Mouse (Mus musculus) embryo, embryonic 10 days (tissue): ENCODE measurements at regions not wholly inside any gene's neighbourhood (a gene's known extent, or its start where the extent isn't known, plus 50 kb on each side); places are given as distances from the start of the nearest gene placed in this dataset.

Experiments
- DNase-seq: peaks from one replicate; pipeline ENCODE4 v3.0.0-alpha.2; 2015; ENCODE audit warnings: low spot score

DNA sequence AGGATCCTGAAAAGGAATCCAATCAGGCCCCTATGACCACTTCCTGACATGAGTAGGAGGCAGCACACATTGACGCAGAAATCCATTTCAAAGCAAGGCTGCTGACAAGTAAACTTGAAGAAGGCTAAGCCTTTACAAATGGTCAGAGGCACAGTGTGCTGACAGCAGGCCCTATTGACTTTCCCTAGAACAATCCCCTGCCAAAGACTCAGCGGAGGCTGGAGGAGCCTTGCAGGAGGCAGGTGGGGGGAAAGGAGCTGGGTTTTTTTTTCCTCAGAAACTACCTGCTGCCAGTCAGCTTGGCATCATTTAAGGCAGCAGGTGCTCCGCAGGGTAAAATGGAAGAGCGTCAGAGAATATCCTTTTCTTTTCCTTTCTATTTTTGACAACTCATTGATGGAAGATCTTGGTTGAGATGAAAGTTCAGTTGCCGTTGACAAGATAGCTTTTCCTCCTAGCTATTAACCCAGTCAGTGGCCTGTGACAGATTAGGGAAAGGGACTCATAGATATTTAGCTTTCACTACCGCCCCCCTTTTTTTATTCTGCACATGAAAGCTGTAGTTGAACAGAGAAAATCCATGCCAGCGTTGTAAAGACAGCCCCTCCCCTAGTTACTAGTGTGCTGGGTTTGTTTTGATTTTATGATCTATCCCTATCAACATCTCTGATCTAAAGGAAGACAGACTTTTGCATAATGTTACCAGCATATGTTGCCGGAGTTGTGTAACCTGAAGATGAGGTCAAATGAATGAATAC, 210.6 kb downstream of the Csnka2ip start:
- DNase-seq = no peak

DNA sequence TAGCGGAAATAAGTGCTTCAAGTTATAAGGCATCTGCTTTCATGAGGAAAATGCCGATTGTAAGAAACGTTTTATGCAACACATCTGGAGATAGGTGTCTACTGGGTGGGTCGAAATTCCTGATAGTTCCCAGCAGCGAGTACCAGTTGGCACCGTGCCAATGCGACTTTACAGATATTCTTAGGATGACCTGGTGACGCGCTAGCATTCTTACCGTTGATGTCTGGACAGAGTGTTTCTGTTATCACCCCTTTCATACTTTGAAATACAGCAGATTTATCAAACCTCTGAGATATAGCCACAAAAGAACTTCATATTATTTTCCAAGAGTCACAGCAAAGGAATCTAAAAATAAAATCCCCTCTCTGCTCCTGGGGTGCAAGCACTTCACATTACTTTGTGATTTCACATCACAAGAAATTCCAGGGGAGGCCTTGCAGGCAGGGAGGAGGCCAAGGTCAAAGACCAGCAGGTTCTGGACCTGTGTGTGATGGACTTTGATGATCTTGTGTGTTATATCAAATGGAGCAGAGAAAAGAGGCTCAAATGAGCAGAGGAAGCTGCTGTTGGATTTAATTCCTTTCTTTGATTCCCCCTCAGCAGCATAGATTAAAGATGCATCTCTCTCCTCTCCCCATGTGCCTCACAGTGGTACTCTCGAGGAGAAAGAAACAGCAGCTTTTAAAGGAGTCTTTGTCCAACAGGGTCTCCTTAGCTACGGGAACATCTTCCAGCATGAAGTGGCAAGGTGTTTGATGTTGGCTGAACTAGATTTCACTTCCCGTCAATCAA, 233.4 kb downstream of the Csnka2ip start:
- DNase-seq = no peak

DNA sequence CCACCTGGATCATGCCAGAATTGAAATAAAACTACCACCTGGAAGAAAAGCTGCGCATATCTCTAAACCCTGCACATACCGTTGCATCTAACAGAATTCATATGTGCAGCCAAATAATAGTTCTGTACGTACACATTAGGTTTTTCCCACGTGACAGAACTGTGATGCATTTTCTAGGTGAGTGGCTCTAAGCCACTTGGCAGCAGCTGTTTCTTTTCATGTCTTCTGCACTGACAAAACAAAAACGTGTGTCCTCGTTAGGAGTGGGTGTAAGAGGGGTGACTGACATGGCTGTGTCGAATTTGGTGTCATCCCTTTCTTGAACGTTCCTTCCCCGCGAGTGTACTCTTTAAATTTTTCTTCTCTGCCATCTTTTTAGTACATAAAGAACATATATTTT, 254.3 kb downstream of the Csnka2ip start:
- DNase-seq = no peak

DNA sequence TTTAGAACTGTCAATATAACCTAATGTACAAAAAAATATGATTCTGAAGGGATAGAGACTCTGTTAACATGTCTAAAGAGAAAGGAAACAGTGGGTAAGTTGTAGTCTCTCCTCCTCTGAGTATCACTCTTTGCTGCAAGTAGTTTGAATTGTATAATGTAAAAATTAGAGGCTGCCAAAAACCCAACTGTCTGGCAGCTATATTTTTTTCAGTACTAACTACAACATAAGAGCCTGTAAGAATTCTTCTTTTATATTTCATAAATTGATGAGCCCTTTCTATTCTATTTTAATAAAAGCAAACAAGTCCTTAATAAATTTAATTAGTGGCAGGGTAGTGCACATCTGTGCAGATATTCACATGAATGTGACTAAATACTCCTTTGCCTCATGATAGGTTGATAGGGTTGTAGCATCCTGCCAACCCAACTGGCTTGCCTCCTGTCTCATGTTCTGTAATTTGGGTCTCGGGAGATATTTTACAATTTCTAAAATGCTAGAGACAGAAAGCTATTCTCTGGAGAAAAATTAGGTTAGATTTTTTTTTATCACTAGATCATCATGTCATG, 269.2 kb downstream of the Csnka2ip start:
- DNase-seq = no peak

DNA sequence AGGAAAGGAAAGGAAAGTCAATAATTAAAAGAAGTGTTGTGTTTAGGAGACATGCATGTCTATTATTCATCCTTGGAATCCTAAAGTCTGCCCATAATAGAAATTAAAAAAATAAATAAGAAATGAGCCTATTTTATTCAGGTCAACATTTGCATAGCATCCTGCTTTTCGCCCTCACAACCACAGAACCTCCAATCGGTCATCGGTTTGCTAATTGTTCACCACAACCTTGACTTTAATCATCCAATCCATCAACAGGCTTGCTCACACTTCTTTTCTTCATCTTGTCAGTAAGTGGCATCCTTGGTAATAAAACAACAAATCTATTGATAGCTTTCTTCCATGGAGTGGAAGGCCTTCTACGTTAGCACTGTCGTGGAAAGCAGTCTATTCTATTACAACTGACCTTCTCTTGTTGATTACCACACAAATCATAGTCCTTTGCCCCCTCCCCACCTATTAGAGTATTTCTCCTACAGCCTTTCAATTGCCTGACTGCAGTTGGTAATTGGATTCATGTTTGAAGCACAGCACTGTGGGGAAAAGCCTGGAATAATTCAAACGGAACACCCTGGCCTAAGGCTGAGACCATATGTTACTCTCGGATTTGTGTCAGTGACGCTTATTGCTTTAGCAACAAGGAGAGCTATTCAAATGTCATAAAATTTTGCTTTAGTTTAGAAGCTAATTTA, 269.9 kb downstream of the Csnka2ip start:
- DNase-seq = no peak

DNA sequence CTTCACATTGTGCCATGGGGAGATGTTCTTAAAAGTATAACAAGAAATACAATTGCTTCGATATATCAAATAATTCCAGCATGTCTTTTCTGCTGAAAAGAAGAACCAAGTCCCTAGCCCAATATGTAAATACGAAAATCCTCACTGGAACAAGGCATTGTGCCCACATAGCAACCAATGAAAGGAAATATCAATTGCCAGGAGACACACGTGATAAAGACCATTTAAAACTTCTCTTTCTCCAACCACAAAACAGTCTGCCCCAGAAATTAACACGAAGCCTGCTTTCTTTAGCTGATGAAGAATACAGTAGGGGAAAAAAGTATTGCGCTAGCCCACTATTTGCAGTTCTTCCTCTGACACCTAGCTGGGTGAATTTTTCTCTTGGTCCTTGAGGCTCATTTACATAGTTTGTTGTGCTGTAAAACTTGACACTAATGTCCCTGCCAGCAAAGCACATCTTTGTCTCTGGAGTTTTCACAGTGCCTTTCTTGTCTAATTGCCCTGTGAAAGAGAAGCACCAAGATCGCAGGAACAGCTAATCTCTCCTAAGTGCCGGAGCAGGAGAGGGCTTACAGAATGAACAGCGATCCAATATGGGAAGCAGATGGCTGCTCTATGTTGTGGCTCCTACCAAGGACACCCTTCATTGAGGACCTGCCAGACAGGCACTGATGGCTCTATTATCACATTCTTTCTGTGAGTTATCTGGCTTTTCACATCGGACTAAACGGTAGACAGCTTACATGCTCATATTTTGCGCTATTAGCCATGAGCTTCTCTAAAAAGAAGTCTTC, 272.7 kb downstream of the Csnka2ip start:
- no peak for DNase-seq

DNA sequence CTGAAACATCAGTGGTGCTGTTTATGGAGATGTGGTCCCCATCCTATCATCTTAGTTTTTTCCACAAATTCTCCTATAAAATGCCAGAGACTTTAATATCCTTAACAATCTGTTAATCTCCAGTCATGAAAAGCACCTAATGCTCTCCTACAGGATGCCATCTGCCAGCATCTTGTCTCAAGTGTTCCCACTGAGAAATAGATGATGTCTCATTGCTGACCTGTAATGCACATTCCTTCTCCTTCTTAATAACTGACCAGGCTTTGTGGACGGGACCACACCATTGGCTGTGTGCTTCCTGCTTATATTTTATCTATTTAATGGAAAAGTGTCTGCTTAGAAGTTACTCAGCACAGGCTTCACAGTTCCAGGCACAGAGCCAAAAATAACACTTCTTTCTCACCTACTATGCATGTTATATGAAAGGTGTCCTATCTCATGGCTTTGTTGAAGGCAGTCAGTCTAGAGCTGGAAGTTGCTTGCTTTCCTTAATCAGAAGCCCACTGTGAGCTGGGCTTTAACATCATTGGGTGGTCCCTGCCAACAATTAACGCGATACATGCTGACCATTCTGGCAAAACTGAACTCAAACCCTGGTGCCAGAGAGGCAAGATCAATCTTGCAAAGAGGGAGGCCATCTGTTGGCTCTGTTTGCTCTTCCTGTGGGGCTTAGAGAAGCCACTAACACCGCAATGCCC, 283.3 kb downstream of the Csnka2ip start:
- DNase-seq = no peak

DNA sequence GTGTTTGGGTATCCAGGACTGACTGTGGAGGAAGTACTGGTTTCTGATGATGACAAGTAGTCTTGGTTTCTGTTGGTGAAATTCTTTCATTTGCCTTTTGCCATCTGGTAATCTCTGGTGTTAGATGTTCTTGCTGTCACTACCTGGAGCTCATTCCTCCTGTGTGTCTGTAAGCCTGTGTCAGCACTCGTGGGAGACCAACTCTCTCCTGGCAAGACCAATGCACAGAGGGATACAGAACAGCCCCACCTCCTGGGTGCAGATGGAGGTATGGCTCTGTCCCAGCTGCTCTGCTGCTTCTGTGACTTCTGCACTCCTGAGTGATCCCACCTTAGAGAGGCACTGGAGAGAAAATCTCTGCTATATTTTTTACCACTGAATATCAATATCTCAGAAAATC, 285.4 kb downstream of the Csnka2ip start:
- DNase-seq = no peak

DNA sequence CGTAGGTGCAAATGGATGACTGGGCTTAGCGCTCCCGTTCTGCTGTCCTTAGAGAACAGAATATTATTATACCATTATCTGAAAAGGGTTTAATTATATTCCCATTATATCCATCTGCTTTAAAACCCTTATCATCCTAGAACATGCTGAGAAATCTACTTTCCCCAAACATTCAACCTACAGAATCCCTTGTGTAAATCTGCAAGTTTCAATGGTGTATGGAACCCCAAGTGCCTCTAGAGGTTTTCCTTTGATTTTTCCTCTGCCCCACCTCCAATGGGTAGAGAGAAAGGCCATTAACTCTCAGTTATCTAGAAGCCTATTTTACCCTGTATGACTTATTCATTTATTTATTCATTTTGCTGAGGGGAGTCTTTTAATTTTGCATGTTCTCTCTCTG, 308.7 kb downstream of the Csnka2ip start:
- DNase-seq = no peak

DNA sequence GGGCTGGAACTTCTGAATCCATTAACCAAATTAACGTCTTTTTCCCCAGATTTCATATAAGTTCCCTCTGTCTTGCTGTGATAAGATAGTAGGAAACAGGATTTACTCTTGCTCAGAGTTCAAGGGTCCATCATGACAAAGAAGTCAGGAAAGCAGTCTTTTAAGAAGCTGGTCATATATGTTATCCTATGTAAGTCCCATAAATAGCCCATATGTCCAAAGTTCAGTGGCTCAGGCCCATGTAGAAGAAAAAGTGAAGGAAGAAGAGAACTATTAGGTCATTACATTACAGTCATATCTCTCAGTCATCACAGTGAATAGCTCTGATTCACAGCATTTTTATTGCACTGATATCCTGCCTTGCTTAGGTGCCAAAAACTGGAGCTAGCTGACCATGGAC, 316.9 kb downstream of the Csnka2ip start:
- no peak for DNase-seq

DNA sequence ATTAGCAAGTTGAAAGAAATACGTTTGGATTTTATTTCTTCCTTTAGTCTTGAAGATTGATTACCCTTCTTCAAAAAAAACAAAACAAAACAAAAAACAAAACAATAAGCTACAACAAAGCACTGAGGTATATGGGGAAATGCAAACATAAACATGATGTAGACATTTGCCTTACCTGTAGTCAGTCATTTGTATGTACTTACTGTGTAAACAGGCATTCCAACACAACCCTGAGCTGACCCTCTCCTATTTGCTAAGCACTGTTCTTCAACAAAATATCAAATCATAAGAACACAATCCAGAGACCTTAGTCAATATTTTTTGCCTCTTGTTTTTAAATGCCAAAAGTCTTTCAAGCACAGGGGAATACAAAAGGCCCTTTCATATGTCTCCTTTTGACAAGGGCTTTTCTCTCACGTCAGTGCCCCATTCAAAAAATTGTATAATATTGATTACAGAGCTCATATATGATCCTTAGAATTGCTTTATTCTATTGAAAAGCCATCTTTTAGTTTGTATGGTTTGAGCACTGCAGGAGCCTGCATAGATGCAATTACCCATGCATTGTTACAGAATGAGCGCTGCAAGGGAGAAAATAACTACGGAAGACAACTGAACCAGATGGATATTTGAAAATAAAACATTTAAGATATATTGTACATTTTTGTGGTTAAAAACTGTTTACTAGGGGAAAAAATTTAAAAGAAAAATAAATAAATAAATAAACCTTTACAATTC, 326.2 kb downstream of the Csnka2ip start:
- DNase-seq = no peak

DNA sequence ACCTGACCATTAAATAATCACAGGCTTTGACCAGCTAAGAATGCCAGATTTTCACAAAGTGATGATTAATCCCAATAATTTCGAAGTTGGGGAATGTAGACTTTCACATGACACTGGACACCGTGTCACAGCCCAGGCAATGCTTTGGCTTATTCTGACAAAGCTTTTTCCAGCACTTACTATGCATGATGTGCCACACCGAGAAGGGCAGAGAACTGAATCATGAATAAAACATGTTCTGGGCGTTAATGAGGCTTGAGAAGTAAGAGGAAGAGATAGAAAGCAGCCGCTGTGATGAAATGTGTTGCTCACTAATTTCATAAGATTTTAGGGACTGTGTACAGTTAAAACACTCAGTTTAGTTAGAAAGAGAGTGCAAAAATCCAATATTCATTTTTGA, 326.8 kb downstream of the Csnka2ip start:
- DNase-seq = peak; percentile 22

DNA sequence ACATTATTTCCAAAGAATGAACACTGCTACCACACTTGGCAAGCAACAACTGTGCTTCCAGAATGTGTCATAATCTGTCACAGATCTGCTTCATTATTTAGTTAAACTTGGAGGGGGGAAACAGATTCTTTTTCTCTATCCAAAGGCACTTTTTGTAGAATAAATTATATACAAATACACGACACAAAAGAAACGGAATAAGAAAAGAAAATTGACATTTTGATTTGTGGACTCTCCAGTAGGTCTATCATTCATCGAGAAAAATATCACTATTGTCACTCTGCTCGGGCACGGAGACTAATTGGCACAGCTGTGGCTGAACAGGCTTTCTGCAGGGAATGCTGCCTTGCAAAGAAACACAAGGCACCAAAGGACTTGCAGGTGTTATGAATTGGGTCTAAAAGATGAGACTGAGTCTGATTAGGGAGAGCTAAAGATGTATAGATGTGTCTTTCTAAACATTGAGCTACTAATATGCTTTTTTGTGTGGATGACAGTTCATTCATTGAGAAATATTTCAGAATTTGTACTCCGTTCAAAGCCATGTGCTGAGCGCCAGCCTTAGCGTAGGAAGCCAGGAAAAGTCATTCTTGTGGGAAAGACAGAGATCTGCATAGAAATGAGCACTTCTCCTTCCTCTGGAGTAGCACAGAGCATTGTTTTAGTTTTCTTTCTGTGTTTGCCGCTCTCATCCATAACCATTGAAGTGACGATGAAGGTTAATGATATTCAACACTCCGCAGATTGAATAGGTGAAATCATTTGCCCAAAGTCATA, 337.1 kb downstream of the Csnka2ip start:
- no peak for DNase-seq

DNA sequence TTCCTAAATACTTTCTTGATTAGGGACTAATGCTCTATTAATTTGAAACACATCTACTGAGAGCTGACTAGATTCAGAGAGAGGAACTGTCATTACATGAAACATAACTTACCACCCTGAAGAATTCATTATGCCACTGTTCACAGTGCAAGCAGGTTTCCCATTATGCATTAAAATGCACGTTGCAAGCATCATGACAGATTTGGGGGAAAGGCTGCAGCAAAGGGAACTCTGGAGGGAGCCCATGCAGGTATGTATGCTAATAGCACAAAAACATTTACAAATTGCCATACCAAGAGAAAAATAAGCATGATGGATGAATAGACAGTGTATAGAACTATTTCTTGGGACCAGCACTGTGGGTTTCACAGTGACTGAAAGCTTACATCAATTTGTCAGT, 351.1 kb downstream of the Csnka2ip start:
- DNase-seq = no peak

DNA sequence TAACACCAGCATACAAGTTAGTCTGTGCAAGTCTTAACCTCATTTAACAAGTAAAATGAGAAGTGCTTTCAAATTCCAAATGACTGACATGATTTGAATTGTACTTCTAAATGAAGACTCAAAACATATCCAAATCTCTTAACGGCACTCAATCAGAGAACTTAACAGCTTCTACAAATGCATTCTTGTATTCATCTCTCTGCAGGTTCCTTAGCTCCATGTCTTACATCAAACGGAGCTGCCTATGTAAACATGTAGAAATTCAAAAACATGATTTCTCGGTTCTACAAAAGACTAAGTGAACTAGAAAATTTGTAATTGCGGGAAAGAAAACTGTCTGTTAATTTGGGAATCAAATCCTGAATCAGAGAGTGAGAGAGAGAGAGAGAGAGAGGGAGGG, 353.5 kb downstream of the Csnka2ip start:
- DNase-seq = no peak

DNA sequence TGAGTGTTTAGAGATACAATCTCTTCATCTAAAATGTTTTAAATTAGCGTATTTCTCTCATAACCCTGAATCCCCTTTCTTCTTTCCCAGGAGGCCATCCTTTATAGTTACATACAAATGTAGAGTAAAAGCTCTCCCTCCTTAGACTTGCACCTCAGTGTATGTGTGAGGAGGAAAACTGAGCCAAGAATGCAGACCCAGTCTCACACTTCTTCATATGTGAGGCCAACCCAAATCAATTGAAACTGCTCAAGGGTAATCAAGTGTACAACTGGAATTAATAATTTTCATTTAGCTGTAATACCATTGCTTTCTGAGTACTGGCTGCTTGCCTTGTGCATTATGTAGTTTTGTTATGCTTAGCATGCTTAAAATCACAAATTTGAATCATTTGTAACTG, 356.3 kb downstream of the Csnka2ip start:
- no peak for DNase-seq

DNA sequence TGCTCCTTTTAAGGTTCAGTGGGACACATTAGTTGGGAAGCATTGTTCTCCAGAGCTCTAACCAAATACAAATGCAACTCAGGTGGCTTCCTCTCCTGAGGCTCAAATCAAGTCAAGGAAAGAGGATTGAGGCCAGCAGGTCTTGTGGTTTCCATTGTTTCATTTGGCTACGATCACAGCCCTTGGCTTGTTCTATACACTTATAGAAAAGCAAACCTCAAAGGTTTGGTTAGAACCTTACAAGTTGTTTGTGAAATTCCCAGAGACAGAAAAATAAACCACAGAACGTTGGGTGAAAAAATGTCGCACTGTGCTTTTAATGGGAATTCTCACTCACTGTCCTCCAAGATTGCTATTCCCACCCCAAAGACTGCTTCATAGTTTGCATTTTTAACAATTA, 360.4 kb upstream of the Epha3 start:
- no peak for DNase-seq

DNA sequence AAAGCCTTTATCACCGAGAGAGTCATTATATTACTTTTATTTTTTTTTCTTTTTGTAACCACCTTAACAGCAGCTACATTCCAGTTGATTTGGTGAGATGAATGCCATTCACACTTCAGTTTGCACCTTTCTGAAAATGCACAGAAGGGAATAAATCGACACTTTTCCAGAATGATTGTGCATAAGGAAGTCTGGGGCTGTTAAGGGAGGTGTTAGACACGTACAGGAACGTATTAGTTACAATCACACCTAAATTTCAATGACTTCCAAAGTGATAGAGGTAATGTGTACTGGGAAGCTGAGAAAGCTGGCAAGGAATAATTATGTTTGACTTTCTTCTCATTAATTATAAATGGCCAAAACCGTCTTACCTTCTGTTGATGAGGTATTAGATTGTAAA, 352.7 kb upstream of the Epha3 start:
- no peak for DNase-seq

DNA sequence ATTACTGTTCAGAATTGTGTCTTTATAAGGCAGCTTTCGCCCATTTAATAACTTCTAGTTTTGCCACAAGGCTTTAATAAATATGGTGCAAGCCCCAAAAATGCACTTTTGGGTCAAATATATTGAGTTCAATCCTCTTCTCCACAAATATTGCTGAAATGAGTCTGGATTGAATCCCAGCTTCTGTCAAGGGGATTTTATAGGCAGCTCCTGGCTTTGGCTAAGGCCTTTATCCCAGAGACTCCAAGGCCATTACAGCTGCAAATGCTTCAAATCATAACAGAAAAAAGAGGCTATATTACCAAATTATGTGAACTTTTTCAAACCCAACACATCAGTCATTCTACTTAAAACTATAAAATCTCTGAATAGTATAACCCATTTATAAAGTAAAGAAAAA, 347.9 kb upstream of the Epha3 start:
- no peak for DNase-seq
